ENCODE assay signal across 27 mouse cellular contexts in genomic region chr17:78555520-78556295, GRCm38 (mm10). TPM values are rescaled to one million over a fixed set of nuclear protein-coding genes. Genes with fewer than 3 reads are reported as not detected.
DNase-seq lines count a peak whose midpoint lies in the region; ATAC-seq and TF ChIP-seq lines count a peak whose summit lies in the region.
"Had no signal": no experiment of that assay in that cellular context is flagged by ENCODE, and none has a peak within 500 bp of the region (broad histone marks: within the 10 kb centered on the region; RNA-seq: fewer than 3 reads in every experiment).

No protein-coding gene starts in this region.

- H3K9me3 ChIP-seq in liver, postnatal 0 days (ENCODE audit: low read length), result no peaks in the 10 kb centered on the region
- no peaks in the 10 kb centered on the region for H3K9me3 ChIP-seq in hindbrain, embryonic 11.5 days (ENCODE audit: control insufficient read depth, low read length)
- H3K9me3 ChIP-seq: embryonic facial prominence, embryonic 12.5 days; embryonic facial prominence, embryonic 15.5 days; forebrain, embryonic 12.5 days; forebrain, embryonic 15.5 days; heart, embryonic 12.5 days; heart, embryonic 15.5 days; hindbrain, embryonic 10.5 days had no signal

- TF ChIP-seq EP300 in liver, postnatal 0 days (IDR thresholded peaks at IDR 0.05; ENCODE audit: low read depth), result peak; percentile 49; the same call in 1 of the 2 replicates

- H3K27ac ChIP-seq in liver, postnatal 0 days (ENCODE audit: low read depth), result no peak overlapping the region
- no peak overlapping the region for H3K27ac ChIP-seq in hindbrain, embryonic 11.5 days (ENCODE audit: low read depth, low read length)
- H3K27ac ChIP-seq: embryonic facial prominence, embryonic 12.5 days; forebrain, embryonic 12.5 days; forebrain, embryonic 15.5 days; heart, embryonic 15.5 days; hindbrain, embryonic 10.5 days; hindbrain, embryonic 14.5 days; hindbrain, postnatal 0 days had no signal

- H3K4me1 ChIP-seq in liver, postnatal 0 days (ENCODE audit: insufficient read depth), result no peaks in the 10 kb centered on the region
- H3K4me1 ChIP-seq in hindbrain, embryonic 11.5 days (replicated peaks; ENCODE audit: control insufficient read depth, insufficient read depth, low read length), result no peaks in the 10 kb centered on the region
- H3K4me1 ChIP-seq: forebrain, embryonic 15.5 days; heart, embryonic 15.5 days had no signal

- no peak for DNase-seq in liver, postnatal 0 days
- DNase-seq in liver, result no peak
- peak; percentile 78 for DNase-seq in fat pad, adult 2 months (ENCODE audit: extremely low read depth, low read depth, low spot score)
- no peak for DNase-seq in hindbrain, embryonic 11.5 days (ENCODE audit: low spot score)
- DNase-seq in ovary, postnatal 14 days (ENCODE audit: low spot score), result no peak
- DNase-seq: adrenal gland, adult 2 months; adrenal gland, postnatal 14 days; cerebellum, adult 11 months; cerebellum, adult 2 months; cerebellum, adult 9-11 months; cerebellum, postnatal 25 days; gastrocnemius, postnatal 25 days; heart, postnatal 10 days; heart, postnatal 36 days had no signal

- TF ChIP-seq CTCF in liver, postnatal 0 days (IDR thresholded peaks at IDR 0.05; ENCODE audit: low read depth), result no peak

- no peak overlapping the region for H3K4me2 ChIP-seq in liver, postnatal 0 days (ENCODE audit: low read depth, low read length)
- no peak overlapping the region for H3K4me2 ChIP-seq in hindbrain, embryonic 11.5 days (replicated peaks; ENCODE audit: low read depth, low read length)
- H3K4me2 ChIP-seq: embryonic facial prominence, embryonic 12.5 days; embryonic facial prominence, embryonic 15.5 days; forebrain, embryonic 12.5 days; forebrain, embryonic 15.5 days; heart, embryonic 12.5 days; heart, embryonic 15.5 days; hindbrain, embryonic 14.5 days had no signal

- WGBS in liver, postnatal 0 days (ENCODE audit: insufficient replicate concordance), result 81% methylated on average over 14 of the region's 14 CpGs
- WGBS in hindbrain, embryonic 11.5 days, result 96% methylated on average over 14 of the region's 14 CpGs

- no peaks in the 10 kb centered on the region for H3K36me3 ChIP-seq in liver, postnatal 0 days (replicated peaks; ENCODE audit: insufficient read depth, low read length)
- H3K36me3 ChIP-seq in hindbrain, embryonic 11.5 days (ENCODE audit: control insufficient read depth, insufficient read depth, low read length), result no peaks in the 10 kb centered on the region
- H3K36me3 ChIP-seq: embryonic facial prominence, embryonic 12.5 days; embryonic facial prominence, embryonic 15.5 days; forebrain, embryonic 12.5 days; forebrain, embryonic 15.5 days; heart, embryonic 12.5 days; heart, embryonic 15.5 days; hindbrain, embryonic 10.5 days had no signal

- no peaks in the 10 kb centered on the region for H3K27me3 ChIP-seq in liver, postnatal 0 days (ENCODE audit: insufficient read depth, low read length)
- H3K27me3 ChIP-seq in hindbrain, embryonic 11.5 days (ENCODE audit: control insufficient read depth, insufficient read depth, low read length), result no peaks in the 10 kb centered on the region
- H3K27me3 ChIP-seq: embryonic facial prominence, embryonic 12.5 days; embryonic facial prominence, embryonic 15.5 days; forebrain, embryonic 12.5 days; forebrain, embryonic 15.5 days; heart, embryonic 12.5 days; heart, embryonic 15.5 days had no signal

- ATAC-seq in liver, postnatal 0 days, result no peak
- peak; percentile 68 for ATAC-seq in megakaryocyte-erythroid progenitor cell, adult 5-6 weeks (replicated peaks; ENCODE audit: low FRiP score, low TSS enrichment, poor library complexity, severe bottlenecking)
- no peak for ATAC-seq in hindbrain, embryonic 11.5 days (ENCODE audit: low FRiP score)
- ATAC-seq: CD4-positive, CD25-positive, alpha-beta regulatory T cell, adult 4 months; forebrain, embryonic 15.5 days; hindbrain, postnatal 0 days; inflammation-experienced regulatory T-cells, adult 6 months had no signal

- H3K9ac ChIP-seq in liver, postnatal 0 days (replicated peaks), result no peak overlapping the region
- no peak overlapping the region for H3K9ac ChIP-seq in hindbrain, embryonic 11.5 days (ENCODE audit: low read depth, low read length)
- H3K9ac ChIP-seq: embryonic facial prominence, embryonic 12.5 days; embryonic facial prominence, embryonic 15.5 days; forebrain, embryonic 12.5 days; forebrain, embryonic 15.5 days; heart, embryonic 12.5 days; heart, embryonic 15.5 days; hindbrain, embryonic 14.5 days had no signal

- H3K4me3 ChIP-seq in liver, postnatal 0 days (ENCODE audit: low read depth, low read length), result no peak overlapping the region
- no peak overlapping the region for H3K4me3 ChIP-seq in hindbrain, embryonic 11.5 days (ENCODE audit: low read depth, low read length)
- H3K4me3 ChIP-seq: embryonic facial prominence, embryonic 12.5 days; embryonic facial prominence, embryonic 15.5 days; forebrain, embryonic 12.5 days; forebrain, embryonic 15.5 days; heart, embryonic 12.5 days; heart, embryonic 15.5 days; hindbrain, embryonic 10.5 days had no signal

RNA-seq across cellular contexts. Expression of gene Vit, which starts 47.8 kb away (rescaled TPM):
- 0.07 TPM in 2 replicates for polyA plus RNA-seq in liver, postnatal 0 days (2015; fragmentation: Nextera tagmentation; extraction: Ambion mirVana)
- 0.82 TPM in 1 of 2 replicates, not detected in the other for total RNA-seq in megakaryocyte-erythroid progenitor cell, adult 5-6 weeks (2014; fragmentation: Nextera tagmentation)
- 0.04 and 0.56 TPM in 2 replicates for total RNA-seq in megakaryocyte-erythroid progenitor cell, adult 5-6 weeks (2017)
- polyA plus RNA-seq in hindbrain, embryonic 11.5 days (2014; fragmentation: Nextera tagmentation; extraction: Ambion mirVana), result 4.0 and 5.0 TPM in 2 replicates
- polyA plus RNA-seq: C2C12; CD4-positive, CD25-positive, alpha-beta regulatory T cell, adult 4 months had no signal
